Mouse (Mus musculus) left cerebral cortex, postnatal 4 days (tissue): ENCODE results near the gene Raet1e. TPM values are rescaled to one million over a fixed set of nuclear protein-coding genes. Genes with fewer than 3 reads are reported as not detected.
"Not testable (repeated sequence)": the region's sequence is repeated elsewhere in the genome, so short reads cannot be mapped to it uniquely, and the experiment has no call there.

Source experiments
- DNase-seq: peaks from one replicate; pipeline ENCODE4 v3.0.0-alpha.2; 2022
- intact Hi-C: fragments of 180-260 bp; cut with DNase I; formaldehyde crosslinking; loops from one replicate; pipeline ENCODE4 v1.15.1; 2025
- total RNA-seq, 2 experiments: library from RNA; stranded (reverse); gene quantifications; 2 replicates each; pipeline ENCODE4 v1.2.3; 2021

The Raet1e gene
- total RNA-seq, 2 experiments from 2014 or later, result 0.42 to 0.44 TPM

DNA sequence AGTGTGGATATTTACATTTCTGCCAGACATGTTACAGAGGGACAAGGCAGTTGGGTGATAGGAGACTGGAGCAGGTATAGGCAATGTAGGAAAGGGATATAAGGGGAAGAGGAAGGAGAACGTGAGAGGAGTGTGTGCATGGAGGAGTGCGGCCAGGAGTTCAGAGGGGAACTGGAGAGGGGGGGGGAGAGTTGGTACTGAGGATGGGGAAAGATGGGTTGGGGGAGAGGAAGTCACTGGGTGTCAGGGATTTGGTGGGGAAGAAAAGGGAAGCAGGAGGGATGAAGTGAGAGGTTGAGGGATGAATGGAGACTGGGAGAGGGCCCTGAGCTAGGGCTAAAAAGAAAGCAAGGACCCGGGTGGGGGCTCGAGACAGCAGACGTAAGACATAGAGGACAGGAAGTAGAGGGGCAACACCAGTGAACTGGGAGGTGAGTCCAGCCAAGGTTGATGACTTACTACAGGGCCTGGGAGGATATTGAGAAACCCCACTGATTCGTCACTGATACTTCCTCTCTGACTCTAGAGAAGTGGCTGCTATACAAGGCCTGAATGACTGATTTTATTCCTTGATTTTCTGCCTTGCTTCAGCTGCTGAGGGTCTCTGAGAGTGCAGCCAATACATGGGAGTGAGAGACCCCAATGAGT lies 195.3 kb downstream of the Raet1e start:
- DNase-seq, intact Hi-C loops: not testable (repeated sequence)

DNA sequence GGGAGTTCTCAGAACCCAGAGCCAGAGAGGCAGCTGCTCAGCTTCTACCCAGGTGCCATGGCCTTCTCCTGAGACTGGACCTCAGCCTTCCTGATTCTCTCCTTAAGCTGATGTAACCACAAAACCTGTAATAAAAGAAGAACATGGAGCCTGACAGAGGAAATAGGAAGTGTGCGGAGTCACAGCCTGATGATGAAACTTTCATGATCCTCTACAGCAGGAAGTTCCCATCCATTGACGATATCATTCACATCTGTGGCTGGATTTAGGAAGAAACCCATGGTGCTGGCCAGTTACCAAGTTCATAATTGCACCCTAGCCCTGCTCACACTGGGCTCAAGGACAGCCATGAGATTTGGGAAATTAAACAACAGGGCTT lies 195.8 kb downstream of the Raet1e start:
- DNase-seq, intact Hi-C loops: not testable (repeated sequence)

DNA sequence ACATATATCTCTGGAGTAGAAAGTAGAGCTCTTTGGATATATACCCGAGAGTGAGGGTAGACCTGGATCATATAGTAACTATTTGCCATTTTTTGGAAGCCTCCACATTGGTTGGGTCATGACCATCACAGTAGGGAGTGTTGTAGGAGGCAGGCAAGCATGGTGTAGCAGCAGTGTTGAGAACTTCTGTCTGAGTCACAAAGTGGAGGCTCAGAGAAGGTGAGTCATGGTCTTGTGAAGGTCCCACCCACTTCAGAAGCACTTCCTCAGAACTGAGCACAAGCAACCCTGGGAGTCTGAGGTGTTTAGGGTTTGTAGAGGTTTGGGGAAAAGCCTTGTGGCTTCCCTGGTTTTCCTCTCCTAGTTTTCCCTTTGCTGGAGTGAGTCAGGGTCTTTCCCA lies 199.0 kb downstream of the Raet1e start:
- DNase-seq, intact Hi-C loops: not testable (repeated sequence)

DNA sequence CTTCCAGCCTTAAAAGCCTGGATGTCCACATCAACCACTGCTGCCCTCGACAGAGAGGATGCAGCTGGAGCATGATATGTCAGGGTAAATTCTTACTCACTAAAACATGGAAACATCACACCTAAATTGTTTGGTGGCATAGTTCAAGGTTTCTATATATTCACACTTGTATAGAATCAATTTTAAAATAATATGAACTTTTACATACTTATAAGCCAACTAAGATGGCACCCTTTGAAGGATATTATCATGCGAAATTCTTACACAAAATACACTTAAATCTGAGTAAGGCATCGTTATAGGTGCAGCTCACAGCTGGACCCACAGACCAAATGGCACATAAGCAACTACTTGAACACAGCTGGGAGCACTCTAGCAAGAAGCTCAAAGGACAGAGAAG lies 201.9 kb downstream of the Raet1e start, which contains the start of gene Raet1d:
Gene Raet1d (plus strand): TSS at position 301 of the 400 bp plus-strand sequence.
- intact Hi-C loops, DNase-seq: not testable (repeated sequence)

DNA sequence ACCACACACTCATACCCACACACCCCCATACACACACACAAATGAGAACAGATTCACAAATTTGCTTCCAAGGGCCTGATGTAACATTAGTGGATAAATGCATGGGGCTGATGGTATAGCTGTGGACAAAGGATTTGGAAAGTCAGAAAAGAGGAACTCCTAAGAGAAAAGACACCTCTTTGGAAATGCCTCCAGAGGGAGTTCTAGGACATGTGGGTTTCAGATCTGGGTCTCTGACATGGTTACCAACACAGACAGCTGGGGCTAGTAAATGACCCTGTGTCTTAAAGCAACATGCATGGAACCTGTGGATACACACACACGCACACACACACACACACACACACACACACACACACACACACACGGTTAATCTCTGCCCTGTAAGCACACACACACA lies 202.6 kb downstream of the Raet1e start:
- intact Hi-C loops, DNase-seq: not testable (repeated sequence)

DNA sequence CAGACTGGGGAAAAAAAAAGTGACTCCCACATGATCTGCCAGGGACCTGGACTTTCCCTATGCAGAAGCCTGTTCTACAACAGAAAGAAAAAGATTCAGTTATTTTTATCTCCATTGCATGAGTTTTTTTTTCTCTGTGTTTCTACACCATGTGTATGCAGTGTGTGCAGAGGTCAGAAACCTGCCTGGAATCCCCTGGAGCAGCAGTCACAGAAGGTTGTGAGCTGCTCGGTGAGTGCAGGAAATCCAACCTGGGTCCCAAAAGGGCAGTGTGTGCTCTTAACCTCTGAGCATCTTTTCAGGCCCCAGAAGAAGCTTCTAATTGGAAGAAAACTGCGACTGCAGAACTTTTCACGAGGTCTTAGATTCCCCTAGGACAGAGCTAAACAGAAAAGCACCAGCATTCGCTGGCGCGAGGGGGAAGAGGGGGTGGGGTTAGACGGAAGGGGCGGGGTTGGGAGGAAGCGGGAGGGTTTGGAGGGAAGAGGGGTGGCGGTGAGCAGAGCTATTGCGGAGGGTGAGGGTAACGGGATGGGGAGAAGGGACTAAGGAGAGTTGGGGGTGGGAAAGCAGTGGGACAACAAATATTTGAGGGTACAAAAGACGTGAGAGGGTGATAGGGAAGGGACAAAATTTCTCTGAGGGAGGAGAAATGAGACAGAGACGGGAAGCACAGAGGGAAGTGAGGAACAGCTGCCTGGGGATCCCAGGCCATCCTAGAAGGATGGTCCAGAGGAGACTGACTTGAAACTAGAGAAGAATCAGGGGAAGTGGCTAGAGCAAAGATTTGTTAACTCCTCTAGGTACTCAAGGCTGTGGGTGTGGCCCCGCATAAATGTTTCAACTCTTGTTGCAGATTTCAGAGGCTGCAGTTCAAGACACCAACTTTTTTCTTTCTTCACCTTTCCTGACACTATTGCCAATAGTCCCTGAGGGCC lies 203.3 kb downstream of the Raet1e start:
- intact Hi-C loops, DNase-seq: not testable (repeated sequence)

DNA sequence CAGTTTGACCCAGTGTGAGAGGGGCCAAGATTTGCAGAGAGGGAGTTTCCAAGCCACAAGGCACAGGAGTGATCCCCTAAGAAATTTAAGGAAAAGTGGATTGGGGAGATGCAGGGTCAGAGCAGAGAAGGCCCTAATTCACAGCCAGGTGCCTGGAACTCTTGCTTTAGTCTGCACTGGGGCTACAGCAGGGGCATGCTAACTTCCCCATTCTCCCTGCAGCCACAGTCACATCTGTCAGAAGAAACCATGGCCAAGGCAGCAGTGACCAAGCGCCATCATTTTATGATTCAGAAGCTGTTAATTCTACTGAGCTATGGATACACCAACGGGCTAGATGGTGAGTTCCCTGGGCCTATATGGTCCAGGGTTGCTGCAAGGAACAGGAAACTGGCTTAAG lies 204.1 kb downstream of the Raet1e start:
- intact Hi-C loops, DNase-seq: not testable (repeated sequence)

GRCm38 (mm10) chr10:22364915-22365314 lies 206.5 kb downstream of the Raet1e start:
- DNase-seq, intact Hi-C loops: not testable (repeated sequence)

GRCm38 (mm10) chr10:22381226-22381625 lies 222.9 kb downstream of the Raet1e start:
- DNase-seq, intact Hi-C loops: not testable (repeated sequence)

DNA sequence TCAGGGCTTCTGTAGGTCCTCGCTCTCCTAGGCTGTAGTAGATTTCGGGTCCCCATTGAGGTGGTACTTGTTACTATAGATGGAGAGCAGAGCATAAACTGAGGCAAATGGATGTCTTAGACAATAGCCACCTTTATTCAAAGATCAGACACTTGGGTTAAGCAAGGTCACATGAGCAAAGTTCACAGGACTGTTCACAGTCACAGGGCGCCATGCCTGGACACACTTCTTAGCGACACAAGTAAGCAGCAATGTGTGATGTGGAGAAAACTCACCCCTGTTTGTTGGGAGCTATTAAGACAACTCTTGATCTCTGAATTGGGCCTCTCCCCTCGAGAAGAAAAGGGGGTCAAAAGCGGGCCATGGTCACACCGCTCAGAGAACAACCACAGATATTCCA lies 231.8 kb downstream of the Raet1e start:
- intact Hi-C loops, result not testable (repeated sequence)

GRCm38 (mm10) chr10:22391616-22392015 lies 233.2 kb downstream of the Raet1e start:
- DNase-seq, intact Hi-C loops: not testable (repeated sequence)

More for the DNA sequence above, 231.8 kb downstream of the Raet1e start:
- DNase-seq, result not testable (repeated sequence)

GRCm38 (mm10) chr10:22393028-22393824 lies 234.9 kb downstream of the Raet1e start:
- not testable (repeated sequence) for DNase-seq

DNA sequence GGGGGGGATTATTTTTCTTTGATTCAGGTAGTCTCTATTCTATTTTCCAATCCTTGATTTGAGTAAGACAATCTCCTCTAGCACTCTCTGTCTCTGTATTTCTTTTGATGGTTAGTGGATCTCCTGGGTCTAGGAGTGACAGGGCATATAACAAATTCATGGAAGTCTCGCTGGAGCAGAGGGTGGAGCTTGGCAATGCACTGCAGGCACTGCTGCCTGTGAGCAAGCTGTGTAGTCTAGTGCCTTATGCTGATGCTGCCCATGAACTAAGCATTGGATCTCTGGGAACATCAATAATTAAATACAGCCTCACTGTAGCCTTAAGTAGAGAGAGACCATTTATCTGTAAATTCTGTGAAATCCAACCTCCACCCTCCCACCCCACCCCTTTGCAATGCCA lies 238.3 kb downstream of the Raet1e start:
- peak; percentile 1 for DNase-seq
- intact Hi-C loops, result not testable (repeated sequence)

More at GRCm38 (mm10) chr10:22393028-22393824, 234.9 kb downstream of the Raet1e start:
- intact Hi-C loops, result not testable (repeated sequence)

GRCm38 (mm10) chr10:22402225-22402917 lies 244.0 kb downstream of the Raet1e start:
- DNase-seq, result peak; percentile 39
- intact Hi-C loops, result not testable (repeated sequence)

GRCm38 (mm10) chr10:22413702-22414494 lies 255.5 kb downstream of the Raet1e start:
- peak; percentile 24 for DNase-seq
- intact Hi-C loops, result not testable (repeated sequence)
